Mouse (Mus musculus): ENCODE data around the gene Zfp277. TPM values are rescaled to one million over a fixed set of nuclear protein-coding genes. Genes with fewer than 3 reads are reported as not detected.

Zfp277 gene
- polyA plus RNA-seq, 1 experiment from 2014 or later = 8.3 TPM

DNA sequence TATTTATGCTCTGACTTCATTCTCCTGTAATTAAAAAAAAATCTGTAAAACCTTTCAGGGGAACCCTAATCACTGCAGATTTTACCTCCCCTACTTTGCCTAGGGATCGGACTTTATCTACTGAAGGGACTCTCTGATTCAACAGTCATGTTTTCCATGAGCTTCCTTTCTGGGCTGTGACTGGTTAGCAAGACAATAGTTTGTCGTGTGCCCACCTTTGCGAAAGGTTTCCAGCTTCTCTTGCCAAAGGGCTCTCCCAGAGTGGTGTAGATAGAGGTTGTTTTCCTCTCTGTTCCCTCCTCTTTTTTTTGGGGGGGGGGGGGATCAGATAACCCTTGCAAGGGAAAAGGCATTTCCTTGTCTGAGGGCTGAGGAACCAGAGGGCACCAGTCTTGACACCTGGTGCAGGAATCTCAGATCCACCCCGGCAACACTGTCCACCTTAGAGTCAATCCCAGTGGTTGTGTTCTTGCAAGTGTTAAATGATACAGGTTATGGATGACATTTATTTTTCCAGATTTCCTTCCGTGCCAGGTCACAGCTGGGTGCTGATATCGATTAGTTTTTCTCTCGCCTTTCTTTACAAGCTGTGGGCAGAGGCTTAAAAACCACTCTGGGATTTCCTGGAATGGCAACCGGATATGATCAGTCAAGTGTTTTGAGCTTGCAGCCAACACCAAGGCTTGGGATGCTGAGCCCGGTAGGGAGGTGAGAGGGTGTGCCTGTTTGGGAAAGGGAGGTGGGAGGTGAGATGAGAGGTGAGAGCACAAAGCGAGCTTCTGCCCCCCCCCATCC lies 2.1 kb upstream of the Zfp277 start:
- WGBS (ENCODE audit: insufficient replicate concordance) = 17% methylated on average over 10 of the region's 10 CpGs
- H3K4me1 ChIP-seq (ENCODE audit: insufficient read depth) = 0 out of 2 replicates have a peak, but pooled peaks cover 10% of the 10 kb centered on the region
- peak overlapping the region; percentile 98 for H3K4me2 ChIP-seq (ENCODE audit: low read depth, low read length)
- no peak overlapping the region for H3K9ac ChIP-seq (replicated peaks)
- TF ChIP-seq CTCF (IDR thresholded peaks at IDR 0.05; ENCODE audit: low read depth) = no peak
- no peak for TF ChIP-seq EP300 (IDR thresholded peaks at IDR 0.05; ENCODE audit: low read depth)
- H3K9me3 ChIP-seq (ENCODE audit: low read length) = no peaks in the 10 kb centered on the region
- no peak for DNase-seq
- H3K36me3 ChIP-seq (replicated peaks; ENCODE audit: insufficient read depth, low read length) = no peaks in the 10 kb centered on the region
- H3K4me3 ChIP-seq (ENCODE audit: low read depth, low read length) = peak overlapping the region; percentile 76
- ATAC-seq = no peak
- peaks cover 29% of the 10 kb centered on the region for H3K27me3 ChIP-seq (ENCODE audit: insufficient read depth, low read length)
- H3K27ac ChIP-seq (ENCODE audit: low read depth) = no peak overlapping the region

DNA sequence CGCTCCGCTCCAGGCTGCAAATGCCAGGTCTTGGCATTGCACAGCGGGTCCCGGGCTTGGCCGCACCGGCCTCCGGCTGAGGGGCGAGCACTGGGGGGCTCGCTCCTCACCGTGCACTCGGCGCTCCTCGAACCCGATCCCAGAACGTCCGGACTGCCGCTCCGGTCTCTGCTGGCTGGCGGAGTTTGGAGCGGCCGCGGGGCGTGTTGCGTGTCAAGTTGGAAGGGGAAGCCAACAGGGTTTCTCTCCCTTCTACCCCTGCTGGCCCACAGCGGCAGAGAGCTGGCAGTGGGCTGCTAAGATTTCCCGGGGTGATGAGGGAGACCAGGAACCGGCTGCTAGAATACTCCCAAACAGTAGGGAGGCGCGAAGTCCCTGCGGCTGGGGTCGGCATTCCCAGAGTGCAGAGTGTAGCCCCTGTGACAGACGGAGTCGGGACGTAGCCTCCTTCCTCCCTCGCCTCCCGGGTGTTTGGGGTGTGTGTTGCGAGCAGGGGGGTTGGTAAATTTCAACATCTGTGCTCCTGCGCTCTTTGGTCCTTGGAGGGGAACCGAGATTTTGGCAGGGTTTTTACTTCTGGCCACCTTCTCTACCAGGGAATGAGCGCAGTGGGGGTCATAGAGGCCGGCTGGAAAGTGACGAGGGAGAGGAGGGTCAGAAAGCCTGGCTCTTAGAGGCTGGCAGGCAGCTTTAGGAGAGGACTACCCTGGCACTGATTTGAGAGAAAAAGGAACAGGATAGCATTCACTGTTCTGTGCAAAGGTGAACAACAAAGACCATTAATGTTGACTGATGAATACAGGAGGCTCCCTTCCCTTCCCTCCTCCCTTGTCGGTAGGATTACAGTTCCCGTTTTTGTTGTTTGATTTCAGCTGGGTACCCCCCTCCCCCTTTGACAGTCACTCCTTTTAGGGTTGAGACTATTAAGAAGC lies 1.0 kb upstream of the Zfp277 start:
- Histone ChIP-seq H3K27me3 (ENCODE audit: insufficient read depth, low read length) (peaks cover 29% of the 10 kb centered on the region), H3K27ac (ENCODE audit: low read depth) (peak overlapping the region; percentile 29; the same call in 1 of the 2 replicates), H3K4me1 (ENCODE audit: insufficient read depth) (0 out of 2 replicates have a peak, but pooled peaks cover 10% of the 10 kb centered on the region), H3K4me2 (ENCODE audit: low read depth, low read length) (peak overlapping the region; percentile 98), H3K9me3 (ENCODE audit: low read length) (no peaks in the 10 kb centered on the region), H3K36me3 (replicated peaks; ENCODE audit: insufficient read depth, low read length) (no peaks in the 10 kb centered on the region), H3K9ac (replicated peaks) (peak overlapping the region; percentile 67), H3K4me3 (ENCODE audit: low read depth, low read length) (peak overlapping the region; percentile 76)
- WGBS (ENCODE audit: insufficient replicate concordance) = 1% methylated on average over 43 of the region's 44 CpGs
- DNase-seq (peak; percentile 45), ATAC-seq (no peak)
- TF ChIP-seq CTCF (IDR thresholded peaks at IDR 0.05; ENCODE audit: low read depth) = no peak
- TF ChIP-seq EP300 (IDR thresholded peaks at IDR 0.05; ENCODE audit: low read depth) = no peak

DNA sequence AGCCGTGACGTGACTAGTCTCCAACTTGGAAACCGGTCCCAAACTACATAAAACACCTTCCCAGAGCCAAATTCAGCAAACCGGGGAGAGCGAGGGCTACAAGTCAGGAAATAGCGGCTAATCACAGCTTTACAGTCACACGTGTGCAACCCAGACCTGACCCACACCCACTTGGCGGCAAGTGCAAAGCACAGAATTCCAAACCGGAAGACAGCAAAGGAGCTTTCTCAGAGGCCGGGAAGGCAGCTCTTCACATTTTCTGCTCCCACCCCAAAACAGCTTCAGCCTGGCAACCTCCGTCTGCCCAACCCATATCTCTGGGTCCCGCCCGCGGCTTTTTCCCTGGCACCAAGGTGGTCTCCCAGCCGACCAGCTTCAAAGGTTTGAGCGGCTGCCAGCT lies 496 bp downstream of the Zfp277 start:
- Histone ChIP-seq H3K36me3 (replicated peaks; ENCODE audit: insufficient read depth, low read length) (no peaks in the 10 kb centered on the region), H3K27ac (ENCODE audit: low read depth) (peak overlapping the region; percentile 35; the same call in 1 of the 2 replicates), H3K4me1 (ENCODE audit: insufficient read depth) (0 out of 2 replicates have a peak, but pooled peaks cover 10% of the 10 kb centered on the region), H3K4me3 (ENCODE audit: low read depth, low read length) (peak overlapping the region; percentile 76), H3K9ac (replicated peaks) (peak overlapping the region; percentile 67), H3K27me3 (ENCODE audit: insufficient read depth, low read length) (peaks cover 29% of the 10 kb centered on the region), H3K4me2 (ENCODE audit: low read depth, low read length) (peak overlapping the region; percentile 98), H3K9me3 (ENCODE audit: low read length) (no peaks in the 10 kb centered on the region)
- DNase-seq (no peak), ATAC-seq (peak; percentile 49)
- under 1% methylated on average over 16 of the region's 16 CpGs for WGBS (ENCODE audit: insufficient replicate concordance)
- TF ChIP-seq CTCF (IDR thresholded peaks at IDR 0.05; ENCODE audit: low read depth) (no peak), EP300 (IDR thresholded peaks at IDR 0.05; ENCODE audit: low read depth) (no peak)

DNA sequence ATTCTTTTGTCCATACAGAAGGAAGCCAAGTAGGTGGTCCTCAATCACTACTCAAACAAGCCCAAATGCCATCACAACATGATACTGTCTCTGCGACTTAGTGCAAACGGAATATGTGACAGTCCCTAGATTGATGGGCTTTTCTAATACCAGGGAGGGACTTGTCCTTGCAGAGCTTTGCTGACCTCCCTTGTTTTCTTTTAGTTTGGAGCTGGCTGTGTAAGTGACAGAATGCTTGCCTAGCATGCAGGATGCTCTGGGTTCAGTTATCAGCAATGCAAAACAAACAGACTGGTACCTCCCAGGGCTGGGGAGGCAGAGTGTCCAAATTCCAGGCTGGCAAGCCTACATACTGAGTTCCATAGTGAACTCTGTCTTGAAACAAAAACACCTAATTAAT lies 7.7 kb downstream of the Zfp277 start:
- H3K4me1 ChIP-seq (ENCODE audit: insufficient read depth) = no peaks in the 10 kb centered on the region
- no peaks in the 10 kb centered on the region for H3K27me3 ChIP-seq (ENCODE audit: insufficient read depth, low read length)
- DNase-seq (no peak), ATAC-seq (no peak)
- H3K27ac ChIP-seq (ENCODE audit: low read depth) = no peak overlapping the region
- H3K4me3 ChIP-seq (ENCODE audit: low read depth, low read length) = no peak overlapping the region
- H3K9me3 ChIP-seq (ENCODE audit: low read length) = no peaks in the 10 kb centered on the region
- 75% methylated on average over 2 of the region's 2 CpGs for WGBS (ENCODE audit: insufficient replicate concordance)
- H3K36me3 ChIP-seq (replicated peaks; ENCODE audit: insufficient read depth, low read length) = no peaks in the 10 kb centered on the region
- no peak overlapping the region for H3K4me2 ChIP-seq (ENCODE audit: low read depth, low read length)
- no peak for TF ChIP-seq EP300 (IDR thresholded peaks at IDR 0.05; ENCODE audit: low read depth)
- no peak for TF ChIP-seq CTCF (IDR thresholded peaks at IDR 0.05; ENCODE audit: low read depth)
- H3K9ac ChIP-seq (replicated peaks) = no peak overlapping the region

DNA sequence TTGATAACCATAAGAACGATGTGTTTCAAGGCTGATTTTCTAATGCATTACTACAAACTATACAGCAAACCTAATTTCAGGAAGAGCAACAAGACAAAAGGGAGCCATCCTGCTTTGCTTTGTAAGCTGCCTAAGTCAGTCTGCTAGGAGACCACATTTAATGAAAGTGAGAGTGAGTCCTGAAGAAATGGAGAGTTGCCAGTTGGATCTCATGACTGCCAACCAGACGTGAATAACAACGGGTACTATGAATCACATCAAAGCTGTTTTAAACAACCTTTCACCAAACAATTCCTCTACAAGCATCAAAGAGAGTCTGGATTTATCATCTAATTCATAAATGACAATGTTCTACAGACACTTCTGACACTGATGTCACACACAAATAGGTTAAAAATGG lies 11.6 kb downstream of the Zfp277 start:
- H3K4me3 ChIP-seq (ENCODE audit: low read depth, low read length) = no peak overlapping the region
- H3K27ac ChIP-seq (ENCODE audit: low read depth) = no peak overlapping the region
- TF ChIP-seq CTCF (IDR thresholded peaks at IDR 0.05; ENCODE audit: low read depth) (no peak), EP300 (IDR thresholded peaks at IDR 0.05; ENCODE audit: low read depth) (no peak)
- H3K4me2 ChIP-seq (ENCODE audit: low read depth, low read length) = no peak overlapping the region
- H3K27me3 ChIP-seq (ENCODE audit: insufficient read depth, low read length) = no peaks in the 10 kb centered on the region
- no peak overlapping the region for H3K9ac ChIP-seq (replicated peaks)
- no peaks in the 10 kb centered on the region for H3K4me1 ChIP-seq (ENCODE audit: insufficient read depth)
- H3K36me3 ChIP-seq (replicated peaks; ENCODE audit: insufficient read depth, low read length) = no peaks in the 10 kb centered on the region
- DNase-seq (no peak), ATAC-seq (no peak)
- H3K9me3 ChIP-seq (ENCODE audit: low read length) = no peaks in the 10 kb centered on the region
- 60% methylated on average over 3 of the region's 3 CpGs for WGBS (ENCODE audit: insufficient replicate concordance)

DNA sequence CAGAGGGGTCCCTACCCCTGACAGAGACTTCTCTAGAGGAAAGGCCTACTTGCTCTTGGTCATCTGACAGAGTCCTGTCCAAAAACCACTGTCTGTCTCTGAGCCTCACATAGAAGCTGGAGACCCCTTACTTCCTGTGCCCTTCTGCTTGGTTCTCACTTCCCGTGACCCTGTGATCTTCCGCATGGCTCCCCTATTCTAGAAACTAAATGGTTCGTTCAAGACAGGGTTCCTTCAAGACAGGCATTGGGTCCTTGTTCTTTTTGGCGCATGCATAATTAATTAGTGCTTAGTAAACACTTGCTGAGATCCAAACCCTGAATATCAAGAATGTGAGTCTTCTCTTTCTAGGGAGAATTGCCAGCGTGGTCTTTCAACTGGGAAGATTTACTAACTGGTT lies 14.6 kb downstream of the Zfp277 start:
- Histone ChIP-seq H3K9me3 (ENCODE audit: low read length) (no peaks in the 10 kb centered on the region), H3K4me1 (ENCODE audit: insufficient read depth) (no peaks in the 10 kb centered on the region), H3K4me3 (ENCODE audit: low read depth, low read length) (no peak overlapping the region), H3K27me3 (ENCODE audit: insufficient read depth, low read length) (no peaks in the 10 kb centered on the region), H3K27ac (ENCODE audit: low read depth) (peak overlapping the region; percentile 48; the same call in 1 of the 2 replicates), H3K9ac (replicated peaks) (no peak overlapping the region), H3K36me3 (replicated peaks; ENCODE audit: insufficient read depth, low read length) (no peaks in the 10 kb centered on the region), H3K4me2 (ENCODE audit: low read depth, low read length) (no peak overlapping the region)
- no peak for ATAC-seq
- DNase-seq = no peak
- TF ChIP-seq CTCF (IDR thresholded peaks at IDR 0.05; ENCODE audit: low read depth) = no peak
- TF ChIP-seq EP300 (IDR thresholded peaks at IDR 0.05; ENCODE audit: low read depth) = no peak
- WGBS (ENCODE audit: insufficient replicate concordance) = 75% methylated on average over 5 of the region's 5 CpGs

Measured in liver, postnatal 0 days (tissue).